Mouse (Mus musculus): ENCODE results near the gene Ankdd1a.

The Ankdd1a gene

GRCm38 (mm10) chr9:65502721-65503505 lies 17.1 kb downstream of the Ankdd1a start:
- peak in 1 of 2 experiments; percentile 36 for DNase-seq (ENCODE audit: low spot score in 2 of 2)

DNA sequence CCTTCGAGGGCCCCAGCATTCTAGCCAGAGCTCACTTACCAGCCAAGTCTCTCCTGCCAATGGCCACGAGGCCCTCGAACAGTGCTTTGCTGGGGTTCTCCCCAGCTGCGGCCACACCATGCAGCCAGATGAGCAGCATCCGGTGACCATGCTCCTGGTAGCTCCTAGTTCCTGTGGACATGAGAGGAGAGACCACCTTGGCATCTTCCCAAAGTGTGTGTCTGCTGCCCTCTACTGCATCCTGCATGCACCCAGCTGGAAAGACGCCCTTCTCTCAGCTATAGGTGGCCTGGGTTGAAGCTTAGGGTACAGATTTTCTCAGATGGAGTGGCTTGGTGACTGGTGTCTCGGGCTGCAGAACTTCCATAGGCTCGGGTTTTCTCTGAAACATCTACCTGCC lies 17.8 kb downstream of the Ankdd1a start:
- no peak for DNase-seq (ENCODE audit: low spot score in 2 of 2)

DNA sequence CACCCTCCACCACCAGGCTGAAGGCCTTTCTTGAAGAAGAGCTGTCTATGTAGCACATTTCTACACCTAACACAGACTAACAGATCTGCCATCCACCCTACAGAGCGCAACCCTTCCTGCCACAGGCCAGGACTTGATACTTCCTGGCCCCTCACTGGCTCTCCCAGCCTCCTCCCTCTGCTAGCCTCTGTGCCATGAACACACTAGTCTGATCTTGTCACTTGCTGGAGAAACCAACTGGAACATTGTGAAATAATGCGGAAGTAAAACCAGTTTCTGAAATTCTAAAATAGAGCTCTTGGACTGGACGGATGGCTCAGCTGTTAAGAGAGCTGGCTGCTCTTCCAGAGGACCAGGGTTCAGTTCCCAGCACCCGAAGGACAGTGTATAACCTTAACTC lies 27.1 kb downstream of the Ankdd1a start:
- DNase-seq (ENCODE audit: low spot score in 2 of 2): peak in 1 of 2 experiments; percentile 20

DNA sequence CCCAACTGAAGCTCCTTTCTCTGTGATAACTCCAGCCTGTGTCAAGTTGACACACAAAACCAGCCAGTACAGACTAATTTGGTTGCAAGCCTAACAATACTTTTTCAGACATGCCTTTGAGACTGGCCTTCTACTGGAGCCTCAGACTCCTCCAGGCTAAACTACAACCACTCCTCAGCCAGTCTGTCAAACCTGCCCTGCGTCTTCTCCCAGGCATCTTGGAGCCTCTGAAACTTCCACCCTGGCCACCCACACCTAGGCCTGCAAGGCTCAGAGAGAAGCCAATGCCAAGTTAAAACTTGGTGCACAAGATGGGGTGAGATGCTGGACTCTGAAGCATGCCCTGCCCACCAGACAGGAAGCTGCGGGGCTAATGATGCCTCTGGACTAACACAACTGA lies 27.6 kb downstream of the Ankdd1a start:
- no peak for DNase-seq (ENCODE audit: low spot score in 2 of 2)

DNA sequence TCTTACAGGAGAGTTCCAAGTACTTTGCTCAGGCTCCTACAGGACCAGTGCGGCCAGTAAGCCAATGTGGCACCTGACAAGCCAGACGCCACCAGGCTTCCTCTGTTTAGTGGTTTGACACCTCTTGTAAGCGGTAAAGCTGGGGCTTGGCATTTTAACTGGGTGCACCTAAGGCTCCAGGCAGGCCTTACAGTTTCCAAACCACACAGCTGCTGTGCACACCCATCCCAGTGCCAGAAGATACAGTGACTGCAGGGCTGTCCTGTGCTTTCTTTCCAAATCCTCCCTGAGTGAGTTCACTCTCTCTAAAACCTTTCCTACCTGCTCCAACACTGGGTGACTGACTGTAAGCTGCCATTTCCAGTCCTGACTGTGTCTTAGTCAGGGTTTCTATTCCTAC lies 28.5 kb downstream of the Ankdd1a start:
- no peak for DNase-seq (ENCODE audit: low spot score in 2 of 2)

- DNase-seq (ENCODE audit: low spot score in 2 of 2): no peak
Observed at GRCm38 (mm10) chr9:65480071-65480470, 39.9 kb downstream of the Ankdd1a start.

GRCm38 (mm10) chr9:65479158-65479557 lies 40.8 kb downstream of the Ankdd1a start:
- DNase-seq (ENCODE audit: low spot score in 2 of 2): no peak

GRCm38 (mm10) chr9:65472769-65473168 lies 47.2 kb downstream of the Ankdd1a start:
- no peak for DNase-seq (ENCODE audit: low spot score in 2 of 2)

- no peak for DNase-seq (ENCODE audit: low spot score in 2 of 2)
Observed at GRCm38 (mm10) chr9:65467686-65468085, 52.3 kb downstream of the Ankdd1a start.

DNA sequence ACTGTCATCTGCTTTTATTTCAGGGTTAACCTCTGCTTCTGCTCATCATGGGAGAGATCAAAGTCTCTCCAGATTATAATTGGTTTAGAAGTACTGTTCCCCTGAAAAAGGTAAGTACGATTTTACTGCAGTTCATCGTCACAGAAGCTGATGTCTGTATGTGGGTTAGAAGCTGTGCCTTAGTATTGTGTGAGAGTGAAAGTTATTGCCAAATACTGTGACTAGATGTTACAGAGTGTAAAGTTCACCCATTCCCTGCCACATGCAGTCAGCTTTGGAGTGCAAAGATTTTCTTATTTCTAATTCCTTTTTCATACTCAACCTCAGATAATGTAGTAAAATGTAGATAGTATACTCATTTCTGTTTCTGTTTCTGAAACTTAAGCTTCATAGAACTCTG lies 54.8 kb downstream of the Ankdd1a start:
- no peak for DNase-seq (ENCODE audit: low spot score in 2 of 2)

DNA sequence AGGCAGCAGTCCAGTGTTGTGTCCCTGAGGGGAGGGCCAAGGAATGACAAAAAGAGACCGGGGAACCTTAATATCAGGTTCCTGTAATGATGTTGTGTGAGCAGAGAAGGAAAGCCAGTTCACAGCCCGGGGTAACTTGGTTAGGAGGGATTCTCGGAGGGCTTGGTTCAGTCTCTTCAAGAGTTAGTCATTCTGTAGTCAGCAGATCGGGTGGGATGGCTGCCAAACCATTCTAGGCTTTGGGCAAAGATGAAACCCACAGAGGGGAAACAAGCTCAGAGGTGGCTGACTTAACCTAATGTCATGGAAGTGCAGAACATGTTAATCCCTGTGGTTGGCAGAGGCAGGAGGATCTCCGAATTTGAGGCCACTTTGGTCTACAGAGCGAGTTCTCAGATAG lies 55.8 kb downstream of the Ankdd1a start:
- DNase-seq (ENCODE audit: low spot score in 2 of 2): peak in 1 of 2 experiments; percentile 49

- no peak for DNase-seq (ENCODE audit: low spot score in 2 of 2)
Observed at GRCm38 (mm10) chr9:65462544-65462943, 57.4 kb downstream of the Ankdd1a start.

DNA sequence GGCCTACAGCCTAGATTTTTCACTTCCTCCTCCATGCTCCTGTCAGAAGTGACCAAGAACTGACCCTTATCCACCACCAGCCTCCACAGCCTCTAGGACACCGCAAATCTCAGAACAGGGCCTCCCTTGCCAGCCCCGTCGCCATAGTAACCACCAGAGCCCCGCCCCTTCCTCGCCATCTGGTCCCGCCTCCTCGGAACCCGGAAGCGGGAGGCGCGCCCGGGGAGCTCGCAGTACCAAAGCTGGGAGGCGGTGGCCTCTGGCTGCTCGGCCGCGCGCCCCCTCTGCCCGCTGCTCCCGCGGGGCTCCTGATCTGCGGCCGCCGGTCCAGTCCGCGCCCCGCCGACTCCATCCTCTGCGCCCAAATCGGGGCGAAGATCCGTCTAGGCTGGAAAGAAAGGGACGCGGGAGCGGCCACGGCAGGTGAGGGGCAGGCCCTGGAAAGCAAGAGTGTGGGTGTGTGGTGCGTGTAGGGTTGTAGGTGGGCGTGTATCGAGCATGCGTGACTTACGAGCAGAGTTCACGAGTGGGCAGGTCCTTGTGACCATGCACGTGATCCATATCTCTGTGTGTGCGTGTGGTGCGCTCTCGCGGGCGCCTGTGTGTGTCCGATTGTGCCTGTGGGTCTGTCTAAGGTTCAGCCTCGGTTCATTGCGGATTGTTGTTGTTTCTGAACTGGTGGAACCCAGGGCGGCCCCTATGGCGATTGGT lies 59.1 kb downstream of the Ankdd1a start, which contains the start of gene Spg21:
TSS of gene Spg21 (plus strand) at position 216 of the 711 bp plus-strand sequence.
- peak; percentile 97 for DNase-seq (ENCODE audit: low spot score in 2 of 2)

DNA sequence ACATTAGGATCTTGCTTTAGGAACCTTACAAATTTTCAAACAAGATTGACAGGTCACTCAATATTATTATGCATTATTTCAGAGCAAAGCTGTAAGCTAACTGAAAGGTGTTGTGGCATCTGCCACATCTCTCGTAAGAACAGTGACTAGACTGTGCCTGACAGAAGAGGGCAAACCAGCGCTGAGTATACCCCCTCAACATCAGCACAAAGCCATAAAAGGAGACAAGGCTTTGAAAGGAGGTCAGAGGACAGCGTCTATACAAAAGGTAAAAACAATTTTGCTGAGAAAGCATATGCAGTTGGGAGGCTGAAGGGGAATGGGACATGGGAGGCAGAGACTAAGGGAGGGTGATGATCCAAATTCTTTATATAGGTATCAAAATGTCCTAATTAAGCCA lies 59.8 kb downstream of the Ankdd1a start:
- DNase-seq (ENCODE audit: low spot score in 2 of 2): no peak

DNA sequence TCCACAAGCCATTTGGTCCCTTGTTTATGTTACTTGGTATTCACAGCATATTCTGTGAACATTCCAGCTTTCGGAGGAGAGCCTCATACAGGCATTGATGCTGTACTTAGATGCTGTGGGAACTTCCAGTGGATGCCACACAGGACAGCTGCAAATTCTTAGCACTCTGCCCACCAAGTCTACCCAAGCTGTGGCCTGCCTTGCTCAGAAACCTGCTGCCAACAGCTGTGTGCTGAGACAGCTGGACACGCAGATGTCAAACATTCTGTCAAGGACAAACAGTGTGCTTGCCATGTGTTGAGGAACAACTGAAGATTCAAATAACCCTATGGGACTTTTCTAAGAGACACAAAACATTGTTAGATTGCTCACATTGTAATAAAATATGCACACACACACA lies 61.0 kb downstream of the Ankdd1a start:
- no peak for DNase-seq (ENCODE audit: low spot score in 2 of 2)

DNA sequence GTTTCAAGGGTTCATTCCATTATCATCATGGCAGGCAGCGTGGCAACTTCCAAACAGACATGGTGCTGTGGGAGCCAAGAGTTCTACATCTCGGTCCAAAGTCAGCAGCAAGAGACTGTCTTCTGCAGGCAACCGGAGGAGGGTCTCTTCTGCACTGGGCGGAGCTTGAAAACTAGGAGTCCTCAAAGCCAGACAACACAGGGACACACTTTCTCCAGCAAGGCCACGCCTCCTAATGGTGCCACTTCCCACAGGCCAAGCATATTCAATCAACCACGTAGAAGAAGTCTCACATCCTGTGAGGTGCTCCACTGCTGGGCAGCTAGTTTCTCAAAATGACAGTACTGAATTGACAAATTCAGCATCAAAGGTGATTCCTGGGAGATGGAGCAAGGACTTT lies 72.0 kb downstream of the Ankdd1a start:
- DNase-seq (ENCODE audit: low spot score in 2 of 2): no peak

- no peak for DNase-seq (ENCODE audit: low spot score in 2 of 2)
Observed at GRCm38 (mm10) chr9:65444692-65445091, 75.3 kb downstream of the Ankdd1a start.

Data from urinary bladder, postnatal 36 days (tissue).